Mouse (Mus musculus) CD4-positive helper T cell, adult 2 months (primary cell): ENCODE results near the gene Hdgfl2.
"Not testable (repeated sequence)": the region's sequence is repeated elsewhere in the genome, so short reads cannot be mapped to it uniquely, and the experiment has no call there.

ENCODE experiments used
- DNase-seq: peaks from one replicate; pipeline ENCODE4 v3.0.0-alpha.2; 2012; ENCODE audit warnings: low read depth, missing footprints, low spot score

The Hdgfl2 gene

DNA sequence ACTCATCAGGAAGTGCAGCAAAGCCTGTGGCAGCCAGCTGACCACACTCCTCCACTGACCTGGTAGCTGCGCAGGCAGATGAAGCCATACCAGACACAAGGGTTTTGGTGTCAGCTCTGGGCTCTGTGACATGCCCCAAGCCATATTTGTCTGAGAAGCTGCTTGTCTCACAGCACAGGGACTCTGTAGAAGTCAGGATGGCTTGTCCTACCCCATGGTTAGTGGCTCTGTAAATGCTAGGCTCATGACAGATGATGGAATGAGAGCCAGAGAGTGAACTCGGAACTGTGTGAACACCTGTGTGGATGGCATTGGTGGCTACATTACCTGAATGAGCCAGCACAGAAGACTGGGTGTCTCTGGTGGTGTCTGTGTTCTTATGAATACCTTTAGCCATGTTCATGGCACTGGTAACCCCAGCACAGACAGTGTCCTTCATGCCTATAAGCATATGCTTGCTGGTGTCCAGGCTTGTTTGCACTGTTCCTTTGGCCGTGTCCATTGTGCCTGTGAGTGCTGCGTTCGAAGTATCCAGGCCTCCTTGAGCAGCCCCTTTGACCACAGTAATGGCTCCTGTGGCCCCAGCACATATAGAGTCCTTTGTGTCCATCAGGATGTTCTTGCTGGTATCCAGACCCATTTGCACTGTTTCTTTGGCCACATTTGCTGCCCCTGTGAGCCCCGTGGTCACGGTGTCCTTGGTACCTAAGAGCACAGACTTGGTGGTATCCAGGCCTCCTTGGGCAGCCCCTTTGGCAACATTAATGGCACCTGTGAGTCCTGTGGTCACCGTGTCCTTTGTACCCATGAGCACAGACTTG lies 24.2 kb downstream of the Hdgfl2 start:
- DNase-seq, result no peak

DNA sequence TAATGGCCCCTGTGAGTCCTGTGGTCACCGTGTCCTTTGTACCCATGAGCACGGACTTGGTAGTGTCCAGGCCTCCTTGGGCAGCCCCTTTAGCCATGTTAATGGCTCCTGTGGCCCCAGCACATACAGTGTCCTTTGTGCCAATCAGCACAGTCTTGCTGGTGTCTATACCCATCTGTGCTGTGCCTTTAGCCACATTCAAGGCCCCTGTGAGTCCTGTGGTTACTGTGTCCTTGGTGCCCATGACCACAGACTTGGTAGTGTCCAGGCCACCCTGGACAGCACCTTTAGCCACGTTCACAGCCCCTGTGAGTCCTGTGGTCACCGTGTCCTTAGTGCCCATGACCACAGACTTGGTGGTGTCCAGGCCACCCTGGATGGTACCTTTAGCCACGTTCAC lies 25.4 kb downstream of the Hdgfl2 start:
- not testable (repeated sequence) for DNase-seq

DNA sequence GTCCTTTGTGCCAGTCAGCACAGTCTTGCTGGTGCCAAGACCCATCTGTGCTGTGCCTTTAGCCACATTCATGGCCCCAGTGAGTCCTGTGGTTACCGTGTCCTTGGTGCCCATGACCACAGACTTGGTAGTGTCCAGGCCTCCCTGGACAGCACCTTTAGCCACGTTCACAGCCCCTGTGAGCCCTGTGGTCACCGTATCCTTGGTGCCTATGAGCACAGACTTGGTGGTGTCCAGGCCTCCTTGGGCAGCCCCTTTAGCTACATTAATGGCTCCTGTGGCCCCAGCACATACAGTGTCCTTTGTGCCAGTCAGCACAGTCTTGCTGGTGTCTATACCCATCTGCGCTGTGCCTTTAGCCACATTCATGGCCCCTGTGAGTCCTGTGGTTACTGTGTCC lies 27.0 kb downstream of the Hdgfl2 start:
- not testable (repeated sequence) for DNase-seq

DNA sequence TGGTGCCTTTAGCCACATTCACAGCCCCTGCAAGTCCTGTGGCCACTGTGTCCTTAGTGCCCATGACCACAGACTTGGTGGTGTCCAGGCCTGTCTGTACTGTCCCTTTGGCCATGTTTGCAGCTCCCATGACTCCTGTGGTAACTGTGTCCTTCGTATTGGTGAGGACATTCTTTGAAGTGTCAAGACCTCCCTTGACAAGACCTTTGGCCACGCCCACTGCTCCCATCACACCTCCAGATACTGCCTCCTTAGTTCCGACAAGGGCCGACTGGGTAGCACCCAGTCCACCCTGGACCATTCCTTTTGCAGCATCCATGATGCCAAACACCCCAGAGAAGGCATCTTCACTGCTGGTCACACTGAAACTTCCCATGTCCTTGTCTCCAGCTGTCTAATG lies 27.5 kb downstream of the Hdgfl2 start:
- DNase-seq, result no peak

DNA sequence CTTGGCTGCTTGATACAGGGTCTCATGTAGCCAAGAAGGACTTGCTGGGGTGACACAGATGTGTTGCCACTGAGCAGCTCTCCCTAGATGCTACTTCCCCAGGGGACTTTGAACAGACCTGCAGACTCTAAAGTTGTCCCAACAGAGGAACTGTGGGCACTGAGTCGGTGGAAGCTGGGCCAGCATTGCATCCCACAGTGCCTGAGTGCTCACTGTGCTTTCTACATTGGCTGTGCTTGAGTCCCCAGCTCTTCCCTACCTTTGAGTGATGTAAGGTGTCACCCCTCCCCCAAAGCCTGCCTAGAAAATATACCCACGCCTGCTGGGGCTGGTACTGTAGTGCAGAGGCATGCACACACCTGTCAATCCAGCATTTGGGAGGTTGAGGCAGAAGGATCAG lies 28.3 kb downstream of the Hdgfl2 start:
- DNase-seq, result no peak

DNA sequence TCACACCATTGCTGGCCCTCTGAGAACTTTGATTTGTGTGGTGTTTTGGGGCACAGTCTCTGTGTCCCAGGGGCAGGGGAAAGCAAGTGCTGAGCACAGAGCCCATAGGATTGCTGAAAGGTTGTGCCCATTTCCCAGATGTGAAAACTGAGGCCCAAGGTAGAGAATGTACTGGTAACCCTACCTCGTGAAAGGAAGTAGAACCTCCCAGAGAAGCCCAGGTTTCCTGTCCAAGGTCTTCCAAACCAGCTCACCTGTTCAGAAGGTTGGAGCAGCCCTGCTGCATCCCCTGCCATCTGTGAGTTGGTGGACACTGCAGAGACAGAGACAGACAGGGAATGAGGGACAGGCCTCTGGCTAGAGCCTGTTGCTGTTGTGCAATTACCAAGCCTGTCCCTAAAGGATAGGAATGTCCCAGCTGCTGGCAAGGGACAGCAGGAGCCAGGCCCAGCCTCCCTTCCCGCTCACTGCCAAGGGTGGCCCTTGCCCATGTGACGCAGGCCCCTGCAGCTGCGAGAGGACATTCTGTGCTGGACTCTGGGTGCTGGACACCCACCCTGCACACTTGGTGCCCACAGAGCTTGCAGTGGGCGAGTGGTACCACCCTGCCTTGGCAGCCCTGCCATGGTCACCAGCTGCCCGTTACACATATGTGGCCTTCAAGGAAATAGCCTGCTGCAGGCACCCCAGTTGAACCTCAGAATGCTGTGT lies 29.1 kb downstream of the Hdgfl2 start:
- DNase-seq, result no peak

DNA sequence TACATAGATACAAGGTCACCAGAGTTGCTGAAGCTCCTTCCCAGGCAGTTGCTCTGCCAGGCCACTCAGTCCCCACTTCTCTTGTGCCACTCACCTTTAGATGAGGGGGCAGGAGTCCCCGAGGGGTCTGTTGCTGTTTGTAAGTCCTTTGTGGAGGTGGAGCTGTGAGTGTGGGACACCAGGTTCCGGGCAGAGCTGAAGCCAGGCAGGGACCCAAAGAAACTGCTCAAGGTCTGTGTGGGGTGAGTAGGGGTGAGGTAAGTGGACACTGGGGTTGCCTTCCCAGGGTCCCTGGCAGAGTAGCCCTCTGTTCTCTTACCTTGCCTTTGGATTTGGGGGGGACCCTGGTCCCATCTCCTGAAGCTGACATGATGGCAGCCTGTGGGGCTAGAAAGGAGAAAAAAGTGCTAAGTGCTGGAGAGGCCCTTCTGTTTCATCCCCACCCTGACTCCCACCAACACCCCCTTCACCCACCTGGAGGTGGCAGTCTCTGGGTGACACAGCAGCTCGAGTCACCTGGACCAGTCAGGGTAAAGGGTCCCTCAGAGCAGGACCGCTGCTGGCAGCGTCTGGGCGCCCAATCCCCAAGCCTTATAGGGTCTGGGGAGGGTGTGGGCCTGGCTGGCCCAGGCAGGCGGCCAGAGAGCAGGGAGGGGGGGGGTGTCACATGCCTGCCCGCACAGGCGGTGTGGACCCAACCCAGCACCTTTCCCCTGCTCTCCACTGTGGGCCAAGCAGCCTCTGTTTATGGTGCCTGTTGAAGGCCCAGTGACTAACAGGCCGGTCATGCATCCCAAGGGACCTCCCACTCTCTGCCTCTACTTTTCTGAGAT lies 30.0 kb downstream of the Hdgfl2 start, which contains the start of gene Plin4:
TSS of gene Plin4 (minus strand) at position 585 of the 833 bp plus-strand sequence.
- no peak for DNase-seq

DNA sequence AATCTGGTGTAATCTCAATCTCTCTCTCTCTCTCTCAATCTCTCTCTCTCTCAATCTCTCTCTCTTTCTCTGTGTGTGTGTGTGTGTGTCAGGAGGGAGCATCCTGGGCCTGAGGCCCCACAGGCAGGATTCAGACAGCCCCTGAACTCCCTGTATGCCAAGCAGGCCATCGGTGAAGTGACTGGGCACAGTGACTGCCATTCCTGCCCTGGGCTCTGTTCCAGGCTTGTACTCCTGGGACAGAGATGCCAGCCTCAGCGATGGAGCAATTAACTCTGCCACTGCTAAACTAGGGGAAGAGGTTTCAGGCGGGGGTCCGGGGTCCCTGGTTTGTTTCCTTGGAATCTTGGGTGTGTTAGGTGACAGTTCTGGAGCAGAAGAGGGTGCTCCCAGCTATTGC lies 31.1 kb downstream of the Hdgfl2 start:
- no peak for DNase-seq

DNA sequence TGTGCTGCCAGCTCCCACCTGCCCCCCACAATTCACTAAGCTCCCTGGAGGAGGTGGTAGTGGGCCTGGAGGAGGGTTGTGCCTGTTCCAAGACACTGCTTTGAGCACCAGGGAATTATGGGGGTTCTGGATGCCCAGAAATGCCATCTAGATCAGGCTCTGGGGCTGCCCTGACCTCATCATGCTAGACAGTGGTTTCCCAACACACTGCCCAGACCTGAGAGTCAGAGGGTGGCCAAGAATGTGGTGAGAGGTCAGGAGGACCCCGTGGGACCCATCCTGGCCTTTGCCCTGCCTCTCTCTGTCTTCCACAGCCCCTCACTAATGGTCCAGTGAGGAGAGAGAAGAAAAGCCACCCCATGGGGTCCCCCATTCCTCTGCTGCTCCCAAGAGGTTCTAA lies 31.6 kb downstream of the Hdgfl2 start:
- no peak for DNase-seq

DNA sequence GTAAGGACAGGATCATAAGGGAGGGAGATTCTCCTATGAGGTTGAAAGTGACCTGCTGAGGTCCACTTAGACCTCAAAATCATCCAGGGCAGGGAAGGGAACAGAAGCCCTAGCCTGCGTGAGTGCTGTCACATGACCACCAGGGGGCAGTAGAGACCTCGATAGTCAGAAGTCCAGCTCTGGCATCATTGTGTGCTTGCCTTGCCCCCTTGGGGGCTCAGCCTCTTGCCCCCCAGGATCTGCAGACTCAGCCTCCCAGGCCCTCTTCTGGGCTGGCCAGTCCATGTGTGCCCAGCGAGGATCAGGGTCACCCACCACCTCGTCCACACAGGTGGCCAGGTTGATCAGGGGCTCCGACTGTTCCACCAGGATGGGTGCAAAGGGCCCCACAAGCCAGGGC lies 32.4 kb downstream of the Hdgfl2 start:
- DNase-seq, result peak; percentile 60

DNA sequence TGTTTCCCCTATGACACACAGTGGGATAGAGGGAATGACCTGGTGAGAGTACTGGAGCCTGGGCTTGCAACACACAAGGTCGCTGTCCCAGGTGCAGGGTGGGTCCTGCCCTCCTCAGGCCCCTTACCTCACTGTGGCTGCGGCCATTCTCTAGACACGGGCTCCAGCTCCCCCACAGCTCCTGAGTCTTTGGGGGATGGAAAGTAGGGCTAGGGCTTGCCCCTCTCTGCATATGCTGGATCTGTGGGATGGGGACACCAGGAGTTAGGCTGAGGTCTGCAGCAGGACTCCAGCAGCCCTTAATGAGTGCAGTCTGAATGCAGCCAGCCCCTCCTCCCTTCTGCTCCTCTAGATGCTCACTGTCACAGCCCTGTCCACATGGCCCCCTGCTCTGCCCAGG lies 33.3 kb downstream of the Hdgfl2 start:
- DNase-seq, result no peak

DNA sequence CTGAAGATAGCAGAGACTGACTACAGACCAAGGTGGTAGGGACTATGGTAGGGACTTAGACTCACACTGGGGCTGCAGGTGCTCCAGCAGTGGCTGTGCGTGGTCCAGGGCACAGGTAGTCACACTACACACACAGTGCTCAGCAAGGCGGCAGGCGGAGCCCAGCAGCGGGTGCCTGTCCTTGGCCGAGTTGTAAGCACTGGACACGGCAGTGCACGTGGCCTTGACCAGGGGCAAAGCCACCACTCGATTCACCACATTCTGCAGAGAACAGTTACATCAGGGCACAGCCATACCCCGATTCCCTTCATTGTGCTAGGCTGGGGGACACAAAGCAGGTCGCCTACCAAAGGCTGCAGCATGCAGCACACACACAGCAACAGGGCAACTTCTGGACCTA lies 36.8 kb downstream of the Hdgfl2 start:
- DNase-seq, result no peak

DNA sequence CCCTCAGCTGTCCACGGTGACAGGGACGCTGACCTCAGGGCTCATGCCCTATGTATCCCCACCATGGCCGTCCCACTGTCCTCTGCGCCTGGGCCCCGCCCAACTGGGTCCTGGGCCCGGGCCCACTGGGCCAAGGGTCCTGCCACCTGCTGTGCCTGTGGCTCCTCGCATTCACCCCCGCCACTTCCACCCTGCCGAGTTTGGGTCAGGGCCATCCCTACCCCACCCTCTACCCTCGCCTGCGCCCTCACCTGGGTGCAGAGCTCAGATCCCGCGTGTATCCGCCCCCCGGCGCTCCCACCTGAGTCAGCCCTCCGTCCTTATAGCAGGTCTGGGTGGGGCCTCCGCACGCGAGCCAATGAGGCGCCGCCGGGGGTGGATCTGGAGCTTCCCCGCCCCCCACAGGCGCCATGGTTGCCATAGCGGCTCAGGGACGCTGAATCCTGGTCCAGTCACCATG lies 37.8 kb downstream of the Hdgfl2 start, which contains the start of gene Plin5:
TSS of gene Plin5 (minus strand) at position 346 of the 460 bp plus-strand sequence.
- DNase-seq, result no peak

DNA sequence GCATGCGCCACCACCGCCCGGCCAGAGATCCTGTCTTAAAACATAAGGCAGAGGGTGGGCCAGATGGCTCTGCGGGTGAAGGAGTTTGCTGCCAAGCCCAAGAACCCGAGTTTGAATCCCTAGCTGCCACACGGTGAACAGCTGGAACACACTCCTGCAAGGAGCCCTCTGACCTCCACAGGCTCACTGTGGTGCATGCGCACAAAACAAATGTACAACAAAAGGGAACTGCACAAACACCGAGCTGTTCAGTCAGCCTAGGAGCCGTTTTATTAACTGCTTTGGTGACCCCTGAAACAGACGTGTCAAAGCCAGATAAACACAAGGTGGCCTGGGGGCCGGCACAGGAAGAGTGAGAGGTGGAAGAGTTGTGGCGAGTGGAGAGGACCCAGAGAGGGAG lies 40.0 kb downstream of the Hdgfl2 start:
- no peak for DNase-seq

DNA sequence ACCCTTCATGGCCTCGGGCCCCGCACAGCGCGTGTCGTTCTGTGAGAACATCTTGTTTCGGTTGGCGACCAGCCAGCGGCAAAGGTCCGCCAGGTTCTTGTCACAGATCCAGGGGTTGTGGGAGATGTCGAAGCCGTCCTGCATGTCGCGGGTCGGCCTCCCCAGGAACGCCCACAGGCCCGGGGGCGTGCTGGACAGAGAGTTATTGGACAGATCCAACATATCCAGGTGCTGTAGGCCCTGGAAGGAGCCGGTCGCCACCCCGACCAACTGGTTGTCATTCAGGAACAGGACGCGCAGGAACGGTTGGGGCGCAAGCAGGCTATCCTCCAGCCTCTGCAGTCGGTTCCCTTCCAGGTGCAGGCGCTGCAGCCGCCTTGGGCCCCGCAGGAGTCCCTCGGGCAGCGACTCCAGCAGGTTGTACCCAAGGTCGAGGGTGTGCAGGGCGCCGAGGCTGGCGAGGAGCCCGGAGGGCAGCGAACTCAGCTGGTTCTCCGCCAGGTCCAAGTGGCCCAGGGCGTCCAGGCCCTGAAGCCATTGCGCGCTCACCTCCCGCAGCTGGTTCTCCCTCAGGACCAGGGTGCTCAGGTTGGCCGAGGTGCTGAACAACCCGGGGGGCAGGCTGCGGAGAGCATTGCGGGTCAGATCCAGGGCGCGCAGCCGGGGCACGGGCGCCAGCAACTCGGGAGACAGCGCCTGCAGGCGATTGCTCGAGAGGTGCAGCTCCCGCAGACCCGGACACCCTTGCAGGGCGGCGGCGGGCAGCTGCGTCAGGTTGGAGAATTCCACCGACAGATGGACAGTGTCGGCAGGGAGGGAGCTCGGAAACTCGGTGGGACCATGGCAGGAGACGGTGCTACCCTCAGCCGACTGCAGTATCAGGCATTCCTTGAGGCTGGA lies 40.8 kb downstream of the Hdgfl2 start:
- DNase-seq, result no peak

DNA sequence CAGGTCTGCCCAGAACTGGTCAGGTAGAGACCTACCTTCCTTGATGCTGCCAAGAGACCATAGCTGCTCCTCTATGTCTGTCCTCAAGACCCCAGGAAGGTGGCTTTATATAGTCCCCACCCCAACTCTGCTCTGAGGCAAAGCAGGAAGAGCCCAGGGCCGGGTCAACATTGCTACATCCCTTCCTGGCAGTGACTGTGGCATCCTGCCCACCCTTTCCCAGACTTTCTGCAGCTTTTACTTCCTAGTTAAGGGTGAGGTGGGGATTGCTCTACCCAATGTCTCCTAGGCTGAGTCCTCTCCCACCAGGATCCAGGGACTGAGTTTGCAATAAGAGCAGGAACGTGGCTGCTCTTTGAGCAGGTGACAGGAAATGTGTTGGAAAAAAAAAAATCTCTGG lies 42.4 kb downstream of the Hdgfl2 start, which contains the start of gene Lrg1:
TSS of gene Lrg1 (minus strand) at position 176 of the 400 bp plus-strand sequence.
- no peak for DNase-seq

DNA sequence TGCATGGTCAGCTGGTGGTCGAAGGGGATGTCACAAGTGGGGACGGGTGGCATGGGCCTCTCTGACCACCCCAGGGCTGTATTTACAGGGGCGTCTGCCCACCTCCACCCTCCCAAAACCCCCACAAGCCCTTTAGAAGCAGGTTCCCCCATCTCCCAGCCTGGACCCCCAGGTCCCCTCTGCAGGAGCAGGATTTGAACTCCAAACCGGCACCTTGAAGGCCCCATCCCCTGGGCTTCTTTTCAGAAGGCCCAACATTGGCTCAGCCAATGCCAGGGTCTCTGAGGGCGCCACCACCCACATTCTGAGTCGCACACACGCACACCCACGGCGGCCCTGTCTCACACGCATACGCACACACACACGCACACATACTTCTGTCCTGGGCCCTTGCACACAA lies 43.7 kb downstream of the Hdgfl2 start:
- DNase-seq, result no peak

DNA sequence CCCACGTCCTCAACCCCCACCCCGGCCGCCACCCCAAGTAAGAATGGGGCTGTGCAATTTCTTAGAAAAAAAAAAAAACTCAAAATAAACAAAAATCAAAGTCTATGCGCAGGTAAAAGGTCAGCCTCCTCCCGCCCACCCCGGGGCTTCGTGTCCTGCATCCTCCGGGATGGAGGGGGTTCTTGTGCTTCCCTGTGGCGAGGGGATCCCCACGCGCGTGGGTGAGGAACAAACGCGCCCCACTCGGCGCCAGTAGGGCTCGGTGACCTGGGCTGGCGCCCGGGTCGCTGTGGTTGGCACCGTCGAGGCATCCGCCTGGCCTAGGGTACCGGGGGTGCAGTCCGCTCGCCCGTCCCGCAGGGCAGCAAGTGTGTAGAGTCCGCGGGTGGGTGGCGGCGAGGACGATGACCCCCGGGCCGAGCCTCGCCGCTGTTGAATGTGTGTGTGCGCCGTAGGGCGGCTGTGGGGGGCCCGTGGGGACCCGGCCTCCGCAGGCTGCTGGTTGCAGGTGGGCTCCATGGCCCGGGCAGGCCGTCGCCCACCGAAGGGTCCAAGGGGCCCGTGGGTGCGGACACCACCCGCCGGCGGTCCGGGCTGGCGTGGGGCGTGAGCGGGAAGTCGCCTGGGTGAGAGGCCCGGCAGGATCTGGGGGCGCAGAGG lies 44.4 kb downstream of the Hdgfl2 start:
- DNase-seq, result no peak

DNA sequence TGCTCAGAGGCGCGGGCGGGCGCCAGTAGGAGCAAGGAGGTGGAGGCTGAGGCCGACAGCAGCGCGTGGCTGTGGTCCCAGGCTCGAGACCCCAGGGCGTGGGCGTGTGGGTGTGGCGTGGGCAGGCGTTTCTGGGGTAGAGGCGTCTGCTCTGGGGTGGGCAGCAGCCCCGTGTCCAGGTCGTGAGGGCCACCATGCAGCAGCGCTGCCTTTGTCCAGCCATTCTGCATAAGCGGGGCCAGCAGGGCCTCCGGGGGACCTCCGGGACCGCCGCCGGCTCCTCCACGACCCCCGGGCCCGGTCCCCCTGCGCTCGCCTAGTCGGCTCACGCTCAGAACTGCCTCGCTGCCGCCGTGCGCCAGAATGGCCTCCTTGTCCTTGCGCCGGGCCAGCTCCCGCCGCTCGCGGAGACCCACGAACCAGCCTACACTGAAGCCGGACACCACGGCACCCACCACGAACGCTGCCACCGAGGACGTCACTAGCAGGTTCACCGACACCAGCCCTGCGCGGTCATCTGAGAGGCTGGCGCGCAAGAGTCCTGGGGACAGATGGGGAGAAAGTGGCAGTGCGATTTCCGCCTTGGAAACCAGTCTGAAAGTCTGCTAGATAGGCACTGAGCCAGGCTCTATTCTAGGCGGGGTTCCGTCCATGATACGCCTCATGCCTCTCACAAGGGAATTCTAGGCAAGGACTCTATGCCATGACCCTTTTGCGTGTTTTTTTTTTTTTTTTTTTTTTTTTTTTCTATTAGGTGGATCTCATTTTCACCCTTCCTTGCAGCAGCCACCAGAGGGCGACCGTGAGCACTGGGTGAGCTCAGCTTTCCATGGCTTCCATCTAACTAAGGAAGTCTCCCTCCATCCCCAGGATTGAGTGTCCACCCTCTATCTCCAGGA lies 45.2 kb downstream of the Hdgfl2 start:
- DNase-seq, result peak; percentile 61
